Mouse (Mus musculus) gastrocnemius, postnatal 10 days (tissue): Measurements from ENCODE around the gene Clba1. TPM values are rescaled to one million over a fixed set of nuclear protein-coding genes. Genes with fewer than 3 reads are reported as not detected.
"Not testable (repeated sequence)": the region's sequence is repeated elsewhere in the genome, so short reads cannot be mapped to it uniquely, and the experiment has no call there.

Experiments used
- DNase-seq: peaks from one replicate; pipeline ENCODE4 v3.0.0; 2021; ENCODE audit warnings: mixed read lengths
- total RNA-seq, 2 experiments: library from RNA; stranded (reverse); gene quantifications; 2 replicates each; pipeline ENCODE4 v1.2.3; 2021

Clba1 gene
- total RNA-seq, 2 experiments from 2014 or later: 0.75 to 1.7 TPM

GRCm38 (mm10) chr12:112816866-112817265 lies 8.1 kb downstream of the Clba1 start:
- not testable (repeated sequence) for DNase-seq

- no peak for DNase-seq
These were observed 10.4 kb downstream of the Clba1 start for GRCm38 (mm10) chr12:112819057-112819662.

GRCm38 (mm10) chr12:112820401-112820999 lies 11.8 kb downstream of the Clba1 start:
- no peak for DNase-seq

- no peak for DNase-seq
These were observed 12.5 kb downstream of the Clba1 start for GRCm38 (mm10) chr12:112821216-112821615.

GRCm38 (mm10) chr12:112821974-112822373 lies 13.2 kb downstream of the Clba1 start:
- DNase-seq: no peak

GRCm38 (mm10) chr12:112822676-112823075 lies 13.9 kb downstream of the Clba1 start:
- no peak for DNase-seq

- DNase-seq: no peak
These were observed 14.5 kb downstream of the Clba1 start for GRCm38 (mm10) chr12:112823221-112823620.

- no peak for DNase-seq
These were observed 17.2 kb downstream of the Clba1 start for GRCm38 (mm10) chr12:112825901-112826300.

GRCm38 (mm10) chr12:112828501-112829243 lies 19.9 kb downstream of the Clba1 start:
- DNase-seq: peak; percentile 69

- peak; percentile 99 for DNase-seq
These were observed 20.6 kb downstream of the Clba1 start, which contains the start of gene Cdca4 for GRCm38 (mm10) chr12:112829244-112829864. Cdca4 (minus strand) TSS chr12:112829423.

- no peak for DNase-seq
These were observed 21.4 kb downstream of the Clba1 start for GRCm38 (mm10) chr12:112830141-112830540.

GRCm38 (mm10) chr12:112830570-112830969 lies 21.8 kb downstream of the Clba1 start:
- DNase-seq: no peak

- no peak for DNase-seq
These were observed 23.7 kb downstream of the Clba1 start for GRCm38 (mm10) chr12:112832411-112832810.

- no peak for DNase-seq
These were observed 24.8 kb downstream of the Clba1 start for GRCm38 (mm10) chr12:112833527-112833926.

GRCm38 (mm10) chr12:112835046-112835445 lies 26.3 kb downstream of the Clba1 start:
- no peak for DNase-seq

- DNase-seq: no peak
These were observed 31.7 kb downstream of the Clba1 start for GRCm38 (mm10) chr12:112840209-112841086.

GRCm38 (mm10) chr12:112841338-112841892 lies 32.7 kb downstream of the Clba1 start:
- not testable (repeated sequence) for DNase-seq

- not testable (repeated sequence) for DNase-seq
These were observed 33.4 kb downstream of the Clba1 start for GRCm38 (mm10) chr12:112842128-112842527.

GRCm38 (mm10) chr12:112843803-112844202 lies 35.1 kb downstream of the Clba1 start:
- peak; percentile 93 for DNase-seq

GRCm38 (mm10) chr12:112847880-112848279 lies 39.1 kb downstream of the Clba1 start:
- DNase-seq: no peak

- DNase-seq: no peak
These were observed 40.7 kb downstream of the Clba1 start for GRCm38 (mm10) chr12:112849235-112850022.
